Mouse (Mus musculus) ES-E14 (cell line): ENCODE measurements around the gene Rtkn2.

Experiments used
- HCFC1 ChIP-seq: IDR thresholded peaks from 2 replicates; pipeline ENCODE4 v1.6.1; 2012; ENCODE audit warnings: low read length, inconsistent platforms, borderline replicate concordance; ENCODE audit not compliant: insufficient read depth
- MAFK ChIP-seq: IDR thresholded peaks from 2 replicates; pipeline ENCODE4 v1.6.1; 2014; ENCODE audit warnings: mild to moderate bottlenecking, low read depth, low read length, inconsistent platforms; ENCODE audit not compliant: insufficient read depth
- ZC3H11A ChIP-seq: IDR thresholded peaks from 2 replicates; pipeline ENCODE4 v1.6.1; 2012; ENCODE audit warnings: low read depth, mild to moderate bottlenecking, inconsistent platforms, low read length, borderline replicate concordance
- ZNF384 ChIP-seq: IDR thresholded peaks from 2 replicates; pipeline ENCODE4 v1.6.1; 2012; ENCODE audit warnings: low read depth, low read length, inconsistent platforms

DNA sequence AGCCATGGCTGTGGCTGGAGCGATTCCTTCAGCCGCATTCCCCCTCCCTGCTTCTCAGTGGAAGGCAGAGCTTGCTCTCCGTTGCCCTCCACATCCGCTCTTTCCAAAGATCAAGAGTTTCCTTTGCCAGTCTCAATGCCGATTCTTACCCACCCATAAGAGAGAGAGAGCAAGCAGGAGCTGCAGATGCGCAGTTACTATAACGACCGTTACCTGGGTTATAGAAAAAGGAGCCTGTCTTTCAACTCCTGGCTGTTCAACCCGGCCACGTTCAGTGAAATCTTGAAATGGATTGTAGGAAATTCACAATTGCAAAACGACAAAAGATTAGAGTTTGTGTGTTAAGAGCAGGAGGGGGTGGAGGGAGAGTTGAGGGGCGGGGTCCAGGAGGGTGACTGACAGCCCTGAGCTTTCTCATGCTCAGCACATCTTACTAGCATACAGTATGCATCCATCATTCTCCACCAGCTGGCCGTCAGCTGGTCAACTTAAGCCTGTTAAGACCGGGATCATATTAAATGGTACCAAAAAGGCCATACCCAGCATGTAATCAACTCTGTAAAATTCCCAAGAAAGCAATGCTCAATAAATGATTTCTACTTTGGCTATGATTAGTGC, 72.1 kb downstream of the Rtkn2 start:
- no peak for TF ChIP-seq ZC3H11A
- no peak for TF ChIP-seq MAFK
- no peak for TF ChIP-seq ZNF384
- TF ChIP-seq HCFC1: no peak
